Mouse (Mus musculus): ENCODE measurements around the gene Aqp5.

DNA sequence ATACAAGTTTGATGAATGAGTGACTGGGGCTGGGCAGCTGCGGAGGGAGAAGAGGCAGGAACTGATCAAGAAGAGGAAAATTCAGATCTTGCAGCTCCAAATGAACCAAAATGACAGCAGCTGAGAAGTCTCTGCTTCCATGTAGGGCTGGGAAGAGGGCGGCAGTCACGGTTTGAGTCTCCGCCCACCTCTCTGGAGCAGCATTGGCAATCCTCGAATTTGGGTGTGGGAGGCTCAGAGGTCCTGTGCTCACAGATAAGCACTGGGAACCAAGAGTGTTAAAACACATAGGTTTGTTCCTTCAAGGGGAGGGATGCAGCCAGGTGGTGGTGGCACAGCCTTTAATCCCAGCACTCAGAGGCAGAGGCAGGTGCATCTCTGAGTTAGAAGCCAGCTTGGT lies 15.9 kb downstream of the Aqp5 start:
- TF ChIP-seq CTCF (IDR thresholded peaks at IDR 0.05), result no peak
- TF ChIP-seq EP300 (IDR thresholded peaks at IDR 0.05), result no peak

Data from lung, postnatal 0 days (tissue).